Comparison of ENCODE assay signal across 8 mouse cellular contexts in genomic region chr2:118510447-118511310, GRCm38 (mm10). TPM values are rescaled to one million over a fixed set of nuclear protein-coding genes. Genes with fewer than 3 reads are reported as not detected.
DNase-seq lines count a peak whose midpoint lies in the region; ATAC-seq and TF ChIP-seq lines count a peak whose summit lies in the region.

No protein-coding gene starts in this region.

- peak overlapping the region; percentile 56; the same call in 1 of the 2 replicates for H3K27ac ChIP-seq in hindbrain, postnatal 0 days

- H3K9me3 ChIP-seq in hindbrain, postnatal 0 days (ENCODE audit: low read length): no peaks in the 10 kb centered on the region

- DNase-seq in adrenal gland, adult (ENCODE audit: inconsistent age in 2 of 2, low spot score in 1 of 2): peak; percentile 93 to 97
- DNase-seq in embryo, embryonic 11 days: peak; percentile 86
- peak; percentile 95 for DNase-seq in gastrocnemius, postnatal 14 days
- peak; percentile 95 for DNase-seq in hindbrain, postnatal 0 days (ENCODE audit: low spot score)
- peak; percentile 84 to 90 for DNase-seq in layer of hippocampus, postnatal 36 days
- peak; percentile 91 to 97 for DNase-seq in lung, postnatal 4 days
- DNase-seq in right cerebral cortex, postnatal 25 days: peak; percentile 74
- no peak for DNase-seq in thymus, postnatal 25 days

- peak; percentile 96 for ATAC-seq in hindbrain, postnatal 0 days

- H3K36me3 ChIP-seq in hindbrain, postnatal 0 days (ENCODE audit: insufficient read depth, low read length): no peaks in the 10 kb centered on the region

- 27% methylated on average over 29 of the region's 29 CpGs for WGBS in hindbrain, postnatal 0 days

- no peak overlapping the region for H3K9ac ChIP-seq in hindbrain, postnatal 0 days (replicated peaks; ENCODE audit: low read length)

- H3K4me3 ChIP-seq in hindbrain, postnatal 0 days (ENCODE audit: low read length): no peak overlapping the region

- peaks cover 7% of the 10 kb centered on the region; the same call in 1 of the 2 replicates for H3K4me1 ChIP-seq in hindbrain, postnatal 0 days (ENCODE audit: insufficient read depth, low read length)

- peak overlapping the region; percentile 23; the same call in 1 of the 2 replicates for H3K4me2 ChIP-seq in hindbrain, postnatal 0 days (ENCODE audit: low read depth, low read length)

- TF ChIP-seq CTCF in hindbrain, postnatal 0 days (IDR thresholded peaks at IDR 0.05; ENCODE audit: low read depth): no peak

- H3K27me3 ChIP-seq in hindbrain, postnatal 0 days (ENCODE audit: insufficient read depth, low read length): no peaks in the 10 kb centered on the region

- intact Hi-C loops in gastrocnemius, postnatal 14 days (cut with DNase I; ENCODE audit: low total_unique reads): loop anchor here (5.0 kb wide), 1 partner anchor 37 kb away; the partner anchor contains the start of gene Bmf

RNA-seq across cellular contexts. Expression of gene Srp14, which starts 31.2 kb away (rescaled TPM):
- total RNA-seq in gastrocnemius, postnatal 14 days (2021): 100 to 1,000 TPM; 130 to 138 TPM
- 126 and 151 TPM in 2 replicates for total RNA-seq in hindbrain, postnatal 0 days (2014; rRNA removed)
- polyA plus RNA-seq in hindbrain, postnatal 0 days (2015; fragmentation: Nextera tagmentation; extraction: Ambion mirVana): 330 and 361 TPM in 2 replicates
- total RNA-seq in layer of hippocampus, postnatal 36 days (2021): 100 to 1,000 TPM; 168 to 197 TPM

RNA-seq across cellular contexts. Expression of gene Bmf, which starts 38.8 kb away (rescaled TPM):
- total RNA-seq in gastrocnemius, postnatal 14 days (2021): 10 to 100 TPM; 12.8 to 16.4 TPM
- 10.4 and 10.6 TPM in 2 replicates for total RNA-seq in hindbrain, postnatal 0 days (2014; rRNA removed)
- polyA plus RNA-seq in hindbrain, postnatal 0 days (2015; fragmentation: Nextera tagmentation; extraction: Ambion mirVana): 1.3 and 1.4 TPM in 2 replicates
- total RNA-seq in layer of hippocampus, postnatal 36 days (2021): 1 to 10 TPM; 1.9 to 3.8 TPM
